Mouse (Mus musculus): ENCODE data around the gene Papolb. TPM values are rescaled to one million over a fixed set of nuclear protein-coding genes. Genes with fewer than 3 reads are reported as not detected.

Papolb gene
- total RNA-seq, 2 experiments from 2014 or later = 0.08 to 0.14 TPM

GRCm38 (mm10) chr5:142477866-142478615, 51.8 kb downstream of the Papolb start:
- intact Hi-C loops (cut with DNase I) = loop anchor here (1.0 to 5.0 kb wide), 2 partner anchors 73 to 239 kb away; partner anchors contain the start of gene Radil
- no peak for TF ChIP-seq CTCF (IDR thresholded peaks at IDR 0.05)
- no peak for DNase-seq
- Histone ChIP-seq H3K27ac (no peak overlapping the region), H3K4me3 (no peak overlapping the region)

GRCm38 (mm10) chr5:142477346-142477745, 52.5 kb downstream of the Papolb start:
- Histone ChIP-seq H3K4me3 (no peak overlapping the region), H3K27ac (no peak overlapping the region)
- no peak for DNase-seq
- intact Hi-C loops (cut with DNase I) = loop anchor here (5.0 kb wide), 1 partner anchor 240 kb away; no protein-coding TSS in a partner anchor
- TF ChIP-seq CTCF (IDR thresholded peaks at IDR 0.05) = no peak

Other genes starting within 250 kb of the Papolb start
- 10 to 100 TPM; 12.2 to 18.9 TPM for gene Foxk1, start 128.6 kb downstream of the Papolb start, total RNA-seq (2021)
- 1 to 10 TPM; 3.7 to 5.0 TPM for gene Ap5z1, start 66.1 kb downstream of the Papolb start, total RNA-seq (2021)
- gene Radil, start 21.0 kb upstream of the Papolb start, total RNA-seq (2021) = 1 to 10 TPM; 1.5 to 1.8 TPM
- not detected for gene Mmd2, start 78.7 kb upstream of the Papolb start, total RNA-seq (2021)
- gene Wipi2, start 97.6 kb upstream of the Papolb start, total RNA-seq (2021) = 10 to 100 TPM; 27.1 to 29.3 TPM
- not detected for gene Slc29a4, start 162.4 kb upstream of the Papolb start, total RNA-seq (2021)